Comparison of ENCODE assay signal across 13 mouse cellular contexts in genomic region chr5:83518661-83519060, GRCm38 (mm10).
DNase-seq lines count a peak whose midpoint lies in the region; ATAC-seq and TF ChIP-seq lines count a peak whose summit lies in the region.
"Had no signal": no experiment of that assay in that cellular context is flagged by ENCODE, and none has a peak within 500 bp of the region (broad histone marks: within the 10 kb centered on the region; RNA-seq: fewer than 3 reads in every experiment).

No protein-coding gene starts in this region.

- no peaks in the 10 kb centered on the region for H3K36me3 ChIP-seq in hindbrain, postnatal 0 days (ENCODE audit: insufficient read depth, low read length)
- H3K36me3 ChIP-seq in hindbrain, embryonic 13.5 days, result no peaks in the 10 kb centered on the region
- no peaks in the 10 kb centered on the region for H3K36me3 ChIP-seq in liver, embryonic 11.5 days (ENCODE audit: control insufficient read depth, insufficient read depth, low read length)
- H3K36me3 ChIP-seq: heart, embryonic 13.5 days; neural tube, embryonic 12.5 days had no signal

- H3K9ac ChIP-seq in hindbrain, postnatal 0 days (replicated peaks; ENCODE audit: low read length), result no peak overlapping the region
- no peak overlapping the region for H3K9ac ChIP-seq in hindbrain, embryonic 13.5 days
- no peak overlapping the region for H3K9ac ChIP-seq in liver, embryonic 11.5 days (ENCODE audit: low read depth, low read length)
- H3K9ac ChIP-seq: heart, embryonic 13.5 days; neural tube, embryonic 12.5 days had no signal

- H3K4me1 ChIP-seq in hindbrain, postnatal 0 days (ENCODE audit: insufficient read depth, low read length), result no peaks in the 10 kb centered on the region
- no peaks in the 10 kb centered on the region for H3K4me1 ChIP-seq in hindbrain, embryonic 13.5 days (replicated peaks)
- no peaks in the 10 kb centered on the region for H3K4me1 ChIP-seq in liver, embryonic 11.5 days (replicated peaks; ENCODE audit: control insufficient read depth, insufficient read depth, low read length)
- H3K4me1 ChIP-seq: heart, embryonic 13.5 days; neural tube, embryonic 12.5 days had no signal

- WGBS in hindbrain, postnatal 0 days, result 63% methylated on average over 1 of the region's 1 CpGs
- 66% methylated on average over 1 of the region's 1 CpGs for WGBS in hindbrain, embryonic 13.5 days
- WGBS in liver, embryonic 11.5 days, result 48% methylated on average over 1 of the region's 1 CpGs

- no peak overlapping the region for H3K4me2 ChIP-seq in hindbrain, postnatal 0 days (ENCODE audit: low read depth, low read length)
- no peak overlapping the region for H3K4me2 ChIP-seq in hindbrain, embryonic 13.5 days
- no peak overlapping the region for H3K4me2 ChIP-seq in liver, embryonic 11.5 days
- H3K4me2 ChIP-seq: heart, embryonic 13.5 days; neural tube, embryonic 12.5 days had no signal

- ATAC-seq in hindbrain, postnatal 0 days, result no peak
- ATAC-seq in hindbrain, embryonic 13.5 days (ENCODE audit: low FRiP score), result no peak
- ATAC-seq in liver, embryonic 11.5 days (replicated peaks; ENCODE audit: low FRiP score), result no peak

- peak; percentile 80 for DNase-seq in hindbrain, postnatal 0 days (ENCODE audit: low spot score)
- DNase-seq in 3T3-L1 (ENCODE audit: low read depth, low spot score) (peak; percentile 47), ES-CJ7 (ENCODE audit: low read depth, low spot score) (peak; percentile 29)
- peak; percentile 41 for DNase-seq in embryo, embryonic 11 days
- no peak for DNase-seq in spleen, postnatal 36 days (ENCODE audit: low spot score in 2 of 2)
- no peak for DNase-seq in liver, embryonic 11.5 days (ENCODE audit: low spot score)
- DNase-seq: cerebellum, adult 11 months; left cerebral cortex, postnatal 4 days; lung, postnatal 14 days; thymus, postnatal 4 days had no signal

- no peaks in the 10 kb centered on the region for H3K9me3 ChIP-seq in hindbrain, postnatal 0 days (ENCODE audit: low read length)
- no peaks in the 10 kb centered on the region for H3K9me3 ChIP-seq in hindbrain, embryonic 13.5 days
- no peaks in the 10 kb centered on the region for H3K9me3 ChIP-seq in liver, embryonic 11.5 days (ENCODE audit: control insufficient read depth, low read length)
- H3K9me3 ChIP-seq: heart, embryonic 13.5 days; neural tube, embryonic 12.5 days had no signal

- H3K4me3 ChIP-seq in hindbrain, postnatal 0 days (ENCODE audit: low read length), result no peak overlapping the region
- no peak overlapping the region for H3K4me3 ChIP-seq in hindbrain, embryonic 13.5 days
- no peak overlapping the region for H3K4me3 ChIP-seq in liver, embryonic 11.5 days (ENCODE audit: low read depth, low read length)
- H3K4me3 ChIP-seq: heart, embryonic 13.5 days; neural tube, embryonic 12.5 days had no signal

- no peak overlapping the region for H3K27ac ChIP-seq in hindbrain, postnatal 0 days
- no peak overlapping the region for H3K27ac ChIP-seq in hindbrain, embryonic 13.5 days
- no peak overlapping the region for H3K27ac ChIP-seq in liver, embryonic 11.5 days (ENCODE audit: low read depth, low read length)
- H3K27ac ChIP-seq: heart, embryonic 13.5 days; neural tube, embryonic 12.5 days had no signal

- no peaks in the 10 kb centered on the region for H3K27me3 ChIP-seq in hindbrain, postnatal 0 days (ENCODE audit: insufficient read depth, low read length)
- H3K27me3 ChIP-seq in hindbrain, embryonic 13.5 days, result no peaks in the 10 kb centered on the region
- no peaks in the 10 kb centered on the region for H3K27me3 ChIP-seq in liver, embryonic 11.5 days (replicated peaks; ENCODE audit: control insufficient read depth, insufficient read depth, low read length)
- H3K27me3 ChIP-seq: heart, embryonic 13.5 days; neural tube, embryonic 12.5 days had no signal

- peak; percentile 79 for TF ChIP-seq CTCF in hindbrain, postnatal 0 days (IDR thresholded peaks at IDR 0.05; ENCODE audit: low read depth)

Comparison
In these comparisons a context has a peak if more than half of its experiments do, and no peak if none do; other contexts are left out.
1. DNase-seq: peak in hindbrain, postnatal 0 days (single experiment), 3T3-L1 (single experiment), ES-CJ7 (single experiment) and embryo, embryonic 11 days (single experiment); none in spleen, postnatal 36 days (0 of 2) and liver, embryonic 11.5 days (single experiment).